Comparison of ENCODE assay signal across 15 mouse cellular contexts in genomic region chr9:122337510-122337931, GRCm38 (mm10). TPM values are rescaled to one million over a fixed set of nuclear protein-coding genes. Genes with fewer than 3 reads are reported as not detected.
DNase-seq lines count a peak whose midpoint lies in the region; ATAC-seq and TF ChIP-seq lines count a peak whose summit lies in the region.
"Had no signal": no experiment of that assay in that cellular context is flagged by ENCODE, and none has a peak within 500 bp of the region (broad histone marks: within the 10 kb centered on the region; RNA-seq: fewer than 3 reads in every experiment).

No protein-coding gene starts in this region.

- POLR2A ChIA-PET in Patski (lab: Charles Lee), result no interaction called here

- H3K9me3 ChIP-seq in kidney, embryonic 16.5 days (ENCODE audit: low read length), result no peaks in the 10 kb centered on the region
- H3K9me3 ChIP-seq in kidney, postnatal 0 days (replicated peaks; ENCODE audit: low read length), result no peaks in the 10 kb centered on the region
- H3K9me3 ChIP-seq in forebrain, embryonic 15.5 days, result no peaks in the 10 kb centered on the region
- H3K9me3 ChIP-seq: forebrain, embryonic 10.5 days; neural tube, embryonic 13.5 days had no signal

- peak; percentile 43 for DNase-seq in kidney, adult 18-20 months
- DNase-seq in 3T3-L1 (ENCODE audit: low read depth, low spot score), result peak; percentile 81
- DNase-seq in Patski (ENCODE audit: low read depth, low spot score), result peak; percentile 64
- DNase-seq in kidney, postnatal 0 days (ENCODE audit: low spot score), result peak; percentile 12
- no peak for DNase-seq in right cerebral cortex, postnatal 25 days
- DNase-seq in right cerebral cortex, postnatal 36 days (ENCODE audit: low spot score in 2 of 2), result no peak
- DNase-seq: cerebellum, adult 11-12 months; heart, postnatal 14 days; lung, adult 18-20 months; thymus, postnatal 4 days had no signal

- no peak for ATAC-seq in kidney, embryonic 16.5 days (ENCODE audit: low FRiP score, low TSS enrichment)
- ATAC-seq in Patski, result peak; percentile 95
- ATAC-seq in kidney, postnatal 0 days (replicated peaks; ENCODE audit: low FRiP score, low read depth), result peak; percentile 80
- ATAC-seq in forebrain, embryonic 15.5 days (replicated peaks), result no peak

- CTCF ChIA-PET in Patski (lab: Charles Lee), result interaction anchor here (0.9 to 1.1 kb wide), 2 partner anchors 10 to 15 kb away, joined by 3 read pairs; no protein-coding TSS in a partner anchor

- no peak overlapping the region for H3K27ac ChIP-seq in kidney, embryonic 16.5 days (ENCODE audit: low read length)
- no peak overlapping the region for H3K27ac ChIP-seq in kidney, postnatal 0 days
- no peak overlapping the region for H3K27ac ChIP-seq in forebrain, embryonic 15.5 days (replicated peaks)
- H3K27ac ChIP-seq: forebrain, embryonic 10.5 days; neural tube, embryonic 13.5 days had no signal

- 42% methylated on average over 8 of the region's 8 CpGs for WGBS in kidney, embryonic 16.5 days
- WGBS in kidney, postnatal 0 days, result 41% methylated on average over 8 of the region's 8 CpGs
- 52% methylated on average over 8 of the region's 8 CpGs for WGBS in forebrain, embryonic 15.5 days

- in situ Hi-C loops in Patski (cut with MboI; ENCODE audit: low pct_unique_long_range_greater_than_20kb), result no loop called here

- no peak overlapping the region for H3K4me3 ChIP-seq in kidney, embryonic 16.5 days (ENCODE audit: low read length)
- H3K4me3 ChIP-seq in kidney, postnatal 0 days (replicated peaks; ENCODE audit: low read depth, low read length), result no peak overlapping the region
- H3K4me3 ChIP-seq in forebrain, embryonic 15.5 days, result no peak overlapping the region
- H3K4me3 ChIP-seq: forebrain, embryonic 10.5 days; neural tube, embryonic 13.5 days had no signal

- no peak for TF ChIP-seq CTCF in Patski (IDR thresholded peaks at IDR 0.05)
- TF ChIP-seq CTCF in kidney, postnatal 0 days (IDR thresholded peaks at IDR 0.05; ENCODE audit: low read depth), result no peak

- no peaks in the 10 kb centered on the region for H3K4me1 ChIP-seq in kidney, embryonic 16.5 days (ENCODE audit: insufficient read depth, low read length)
- no peaks in the 10 kb centered on the region for H3K4me1 ChIP-seq in kidney, postnatal 0 days (replicated peaks; ENCODE audit: insufficient read depth, low read length)
- H3K4me1 ChIP-seq in forebrain, embryonic 15.5 days, result no peaks in the 10 kb centered on the region
- H3K4me1 ChIP-seq: forebrain, embryonic 10.5 days; neural tube, embryonic 13.5 days had no signal

- no peaks in the 10 kb centered on the region for H3K36me3 ChIP-seq in kidney, embryonic 16.5 days (ENCODE audit: insufficient read depth, low read length)
- no peaks in the 10 kb centered on the region for H3K36me3 ChIP-seq in kidney, postnatal 0 days (ENCODE audit: insufficient read depth, low read length)
- no peaks in the 10 kb centered on the region for H3K36me3 ChIP-seq in forebrain, embryonic 15.5 days
- H3K36me3 ChIP-seq: forebrain, embryonic 10.5 days; neural tube, embryonic 13.5 days had no signal

- no peak overlapping the region for H3K4me2 ChIP-seq in kidney, embryonic 16.5 days (replicated peaks; ENCODE audit: low read depth, low read length)
- H3K4me2 ChIP-seq in kidney, postnatal 0 days (ENCODE audit: low read length), result no peak overlapping the region
- no peak overlapping the region for H3K4me2 ChIP-seq in forebrain, embryonic 15.5 days (replicated peaks)
- H3K4me2 ChIP-seq: midbrain, embryonic 11.5 days; neural tube, embryonic 13.5 days had no signal

- H3K9ac ChIP-seq in kidney, embryonic 16.5 days (replicated peaks; ENCODE audit: low read length), result no peak overlapping the region
- H3K9ac ChIP-seq in kidney, postnatal 0 days (ENCODE audit: low read depth, low read length), result no peak overlapping the region
- no peak overlapping the region for H3K9ac ChIP-seq in forebrain, embryonic 15.5 days (replicated peaks)
- H3K9ac ChIP-seq: neural tube, embryonic 13.5 days had no signal

- no peaks in the 10 kb centered on the region for H3K27me3 ChIP-seq in kidney, embryonic 16.5 days (ENCODE audit: insufficient read depth, low read length)
- no peaks in the 10 kb centered on the region for H3K27me3 ChIP-seq in Patski
- H3K27me3 ChIP-seq in kidney, postnatal 0 days (ENCODE audit: insufficient read depth, low read length), result no peaks in the 10 kb centered on the region
- no peaks in the 10 kb centered on the region for H3K27me3 ChIP-seq in forebrain, embryonic 15.5 days
- H3K27me3 ChIP-seq: neural tube, embryonic 13.5 days had no signal

RNA-seq across cellular contexts. Expression of gene Abhd5, which starts 13.9 kb away (rescaled TPM):
- polyA plus RNA-seq in kidney, embryonic 16.5 days (2015; fragmentation: Nextera tagmentation; extraction: Ambion mirVana), result 23.6 and 25.0 TPM in 2 replicates
- 33.9 TPM for polyA plus RNA-seq in Patski (2021)
- polyA plus RNA-seq in kidney, postnatal 0 days (2015; fragmentation: Nextera tagmentation; extraction: Ambion mirVana), result 30.3 and 31.6 TPM in 2 replicates
- 20.5 and 24.5 TPM in 2 replicates for polyA plus RNA-seq in forebrain, embryonic 15.5 days (2015; fragmentation: Nextera tagmentation; extraction: Ambion mirVana)

RNA-seq across cellular contexts. Expression of gene Ano10, which starts 43.3 kb away (rescaled TPM):
- polyA plus RNA-seq in kidney, embryonic 16.5 days (2015; fragmentation: Nextera tagmentation; extraction: Ambion mirVana), result 39.2 and 39.6 TPM in 2 replicates
- 62.6 TPM for polyA plus RNA-seq in Patski (2021)
- polyA plus RNA-seq in kidney, postnatal 0 days (2015; fragmentation: Nextera tagmentation; extraction: Ambion mirVana), result 32.6 and 34.9 TPM in 2 replicates
- polyA plus RNA-seq in forebrain, embryonic 15.5 days (2015; fragmentation: Nextera tagmentation; extraction: Ambion mirVana), result 34.4 and 35.2 TPM in 2 replicates

Comparison
In these comparisons a context has a peak if more than half of its experiments do, and no peak if none do; other contexts are left out.
1. ATAC-seq: peak in Patski (single experiment) and kidney, postnatal 0 days (single experiment); none in kidney, embryonic 16.5 days (single experiment) and forebrain, embryonic 15.5 days (single experiment).
2. DNase-seq: peak in kidney, adult 18-20 months (single experiment), 3T3-L1 (single experiment), Patski (single experiment) and kidney, postnatal 0 days (single experiment); none in right cerebral cortex, postnatal 25 days (single experiment) and right cerebral cortex, postnatal 36 days (0 of 2).